Mouse (Mus musculus) megakaryocyte, embryonic 14.5 days (primary cell): ENCODE data around the gene Brsk1. TPM values are rescaled to one million over a fixed set of nuclear protein-coding genes. Genes with fewer than 3 reads are reported as not detected.

Source experiments
- H3K27me3 ChIP-seq: replicated peaks from 2 replicates; pipeline ENCODE3; 2012; ENCODE audit warnings: inconsistent platforms
- H3K36me3 ChIP-seq: replicated peaks from 2 replicates; pipeline ENCODE3; 2012; ENCODE audit warnings: low read length, inconsistent platforms, mixed read lengths
- H3K4me1 ChIP-seq: 2 replicates; pipeline ENCODE4 v1.6.1; 2012; ENCODE audit warnings: inconsistent platforms
- H3K4me3 ChIP-seq: replicated peaks from 2 replicates; pipeline ENCODE3; 2012; ENCODE audit warnings: moderate library complexity, mild to moderate bottlenecking, inconsistent platforms
- H3K9me3 ChIP-seq: 2 replicates; pipeline ENCODE4 v1.6.1; 2012; ENCODE audit warnings: inconsistent platforms
- FLI1 ChIP-seq: IDR thresholded peaks from 2 replicates; pipeline ENCODE4 v1.6.1; 2012; ENCODE audit warnings: low read length, inconsistent platforms, mixed read lengths
- GATA1 ChIP-seq: IDR thresholded peaks from 3 replicates; pipeline ENCODE4 v1.6.1; 2012; ENCODE audit warnings: mixed read lengths, low read length, inconsistent platforms, borderline replicate concordance
- polyA plus RNA-seq: library from polyadenylated mRNA; stranded (reverse); fragments of >175 nt; gene quantifications from 2 replicates; pipeline ENCODE4 v1.2.3, GENCODE M21; 2012; ENCODE audit warnings: low replicate concordance; ENCODE audit not compliant: insufficient read depth

Gene Brsk1
- polyA plus RNA-seq, 1 experiment = 0.08 TPM

- no peaks in the 10 kb centered on the region for H3K9me3 ChIP-seq
- TF ChIP-seq FLI1 (no peak), GATA1 (no peak)
- H3K27me3 ChIP-seq = no peaks in the 10 kb centered on the region
- H3K4me3 ChIP-seq = peak overlapping the region; percentile 98
- peaks cover 78% of the 10 kb centered on the region for H3K4me1 ChIP-seq
- peaks cover 49% of the 10 kb centered on the region for H3K36me3 ChIP-seq
Observed at GRCm38 (mm10) chr7:4654221-4654620, 36.2 kb upstream of the Brsk1 start.

GRCm38 (mm10) chr7:4655393-4655792, 35.0 kb upstream of the Brsk1 start:
- Histone ChIP-seq H3K9me3 (no peaks in the 10 kb centered on the region), H3K36me3 (peaks cover 50% of the 10 kb centered on the region), H3K4me1 (peaks cover 83% of the 10 kb centered on the region), H3K4me3 (peak overlapping the region; percentile 98), H3K27me3 (no peaks in the 10 kb centered on the region)
- TF ChIP-seq FLI1 (no peak), GATA1 (no peak)

DNA sequence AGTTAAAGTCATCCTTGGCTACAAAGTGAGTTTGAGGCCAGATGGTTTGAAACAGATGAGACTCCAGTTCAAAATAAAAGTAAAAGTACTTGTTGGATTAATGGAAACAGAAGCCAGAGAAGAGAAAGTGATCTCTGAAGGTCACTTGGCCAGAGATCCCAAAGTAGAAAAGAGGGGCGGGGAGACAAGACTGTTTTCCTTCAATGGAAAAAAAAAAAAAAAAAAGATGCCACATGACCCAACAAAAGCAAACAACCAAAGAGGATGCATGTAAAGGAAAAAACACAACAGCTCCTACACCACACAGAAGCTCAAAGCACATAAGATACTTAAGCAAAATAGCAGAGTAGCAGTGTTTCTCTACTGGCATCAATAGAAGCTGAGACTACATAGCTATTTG, 34.5 kb upstream of the Brsk1 start:
- TF ChIP-seq FLI1 (no peak), GATA1 (no peak)
- Histone ChIP-seq H3K4me1 (peaks cover 82% of the 10 kb centered on the region), H3K36me3 (peaks cover 55% of the 10 kb centered on the region), H3K4me3 (peak overlapping the region; percentile 98), H3K27me3 (no peaks in the 10 kb centered on the region), H3K9me3 (no peaks in the 10 kb centered on the region)

GRCm38 (mm10) chr7:4656818-4657217, 33.6 kb upstream of the Brsk1 start:
- Histone ChIP-seq H3K27me3 (no peaks in the 10 kb centered on the region), H3K4me3 (peak overlapping the region; percentile 98), H3K4me1 (peaks cover 77% of the 10 kb centered on the region), H3K9me3 (no peaks in the 10 kb centered on the region), H3K36me3 (peaks cover 51% of the 10 kb centered on the region)
- TF ChIP-seq GATA1 (no peak), FLI1 (no peak)

- Histone ChIP-seq H3K4me1 (peaks cover 69% of the 10 kb centered on the region), H3K27me3 (no peaks in the 10 kb centered on the region), H3K4me3 (peak overlapping the region; percentile 98), H3K36me3 (peaks cover 50% of the 10 kb centered on the region), H3K9me3 (no peaks in the 10 kb centered on the region)
- TF ChIP-seq FLI1 = no peak
- no peak for TF ChIP-seq GATA1
Observed at GRCm38 (mm10) chr7:4657521-4658127, 32.8 kb upstream of the Brsk1 start.

DNA sequence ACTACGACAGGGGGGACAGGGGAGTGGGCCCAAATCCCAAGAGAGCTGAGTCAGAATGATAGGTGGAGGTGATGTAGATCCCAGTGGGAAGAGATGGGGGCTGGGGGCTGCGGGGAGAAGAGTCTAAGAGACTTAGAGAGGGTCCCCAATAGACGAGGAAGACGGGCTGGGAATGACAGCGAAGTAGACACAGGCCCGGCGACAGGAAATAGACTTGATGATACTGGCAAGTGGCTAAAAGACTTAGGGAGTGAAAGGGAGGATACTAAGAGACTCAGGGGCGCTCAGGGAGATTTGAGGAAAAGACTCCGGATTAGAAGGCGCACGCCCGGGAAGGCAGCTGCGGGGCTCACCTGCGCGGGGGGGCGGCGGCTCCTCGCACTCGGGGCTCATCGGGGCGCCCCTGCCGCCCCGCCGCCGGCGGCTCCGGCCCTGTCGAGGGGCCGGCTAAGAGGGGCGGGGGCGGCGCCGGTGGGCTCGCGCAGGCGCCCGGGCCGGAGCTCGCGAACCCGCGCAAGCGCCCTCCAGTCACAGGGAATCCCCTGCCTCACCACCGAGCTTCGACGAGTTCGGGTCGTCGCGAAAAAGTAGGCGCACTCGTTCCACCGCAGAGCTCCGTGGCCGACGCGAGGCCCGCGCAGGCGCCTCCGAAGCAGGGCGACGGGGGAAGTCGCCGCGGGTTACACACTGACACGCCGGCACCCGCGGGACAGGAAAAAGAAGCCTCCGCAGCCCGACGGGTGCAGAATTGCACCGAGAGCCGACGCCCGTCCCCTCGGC, 32.1 kb upstream of the Brsk1 start:
- peaks cover 65% of the 10 kb centered on the region for H3K4me1 ChIP-seq
- no peak for TF ChIP-seq FLI1
- no peak for TF ChIP-seq GATA1
- no peaks in the 10 kb centered on the region for H3K9me3 ChIP-seq
- H3K27me3 ChIP-seq = no peaks in the 10 kb centered on the region
- peaks cover 46% of the 10 kb centered on the region for H3K36me3 ChIP-seq
- peak overlapping the region; percentile 98 for H3K4me3 ChIP-seq

DNA sequence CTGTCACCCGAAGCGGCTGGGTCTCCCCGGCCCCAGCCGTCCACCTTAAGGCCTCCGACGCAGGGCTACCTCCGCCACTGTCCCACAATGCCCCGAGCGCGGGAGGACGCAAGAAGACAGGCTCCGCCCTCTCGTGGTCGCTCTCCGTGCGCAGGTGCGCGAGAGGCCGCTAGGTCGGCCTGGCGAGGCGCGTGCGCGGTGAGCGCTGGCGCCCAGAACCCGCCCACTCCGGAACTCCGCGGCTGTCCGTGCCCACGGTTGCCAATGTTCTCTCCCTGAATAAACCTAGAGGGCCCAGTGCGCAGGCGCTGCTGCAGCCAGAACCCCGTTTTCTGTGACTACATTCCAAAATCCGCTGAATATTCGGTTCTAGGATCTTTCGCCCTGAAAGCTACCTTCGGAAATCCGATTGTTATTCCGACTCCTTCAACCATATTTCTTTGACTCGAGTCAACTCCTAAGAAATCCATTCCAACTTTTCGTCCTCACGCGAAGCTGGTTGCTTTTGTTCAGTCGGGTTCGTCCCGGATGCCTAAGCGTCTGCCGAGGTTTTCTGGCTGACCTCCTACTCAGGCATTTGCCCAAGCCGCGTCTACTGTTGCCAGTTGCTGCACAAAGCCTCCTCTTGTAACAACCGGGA, 31.4 kb upstream of the Brsk1 start, which contains the start of gene Ppp6r1:
Ppp6r1 (minus strand) TSS at position 108 of the 640 bp plus-strand sequence.
- Histone ChIP-seq H3K9me3 (no peaks in the 10 kb centered on the region), H3K4me1 (peaks cover 61% of the 10 kb centered on the region), H3K4me3 (peak within 1 kb of the TSS; percentile 98), H3K36me3 (peaks cover 46% of the 10 kb centered on the region), H3K27me3 (no peaks in the 10 kb centered on the region)
- TF ChIP-seq GATA1 (no peak), FLI1 (no peak)

GRCm38 (mm10) chr7:4659911-4660443, 30.4 kb upstream of the Brsk1 start:
- no peak for TF ChIP-seq GATA1
- TF ChIP-seq FLI1 = no peak
- peak overlapping the region; percentile 98 for H3K4me3 ChIP-seq

DNA sequence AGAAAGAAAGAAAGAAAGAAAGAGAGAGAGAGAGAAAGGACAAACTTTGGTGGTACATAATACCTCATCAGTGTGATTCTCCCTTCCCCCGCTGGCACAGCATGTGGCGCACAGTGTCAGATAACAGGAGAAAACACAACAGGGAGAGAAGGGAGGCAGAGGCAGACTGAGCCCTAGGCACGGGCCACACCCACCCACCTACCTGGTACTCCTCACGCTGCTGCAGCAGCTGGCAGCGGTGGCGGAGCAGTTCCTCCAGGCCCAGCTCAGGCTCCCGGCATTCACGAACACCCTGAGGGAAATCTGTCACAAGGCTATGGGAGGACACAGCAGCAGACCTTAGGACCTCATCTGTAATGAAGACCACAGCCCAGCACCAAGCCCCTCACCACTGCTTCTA, 27.2 kb upstream of the Brsk1 start:
- H3K4me1 ChIP-seq = peaks cover 26% of the 10 kb centered on the region
- TF ChIP-seq GATA1 (no peak), FLI1 (no peak)
- peaks cover 45% of the 10 kb centered on the region for H3K36me3 ChIP-seq
- no peaks in the 10 kb centered on the region for H3K27me3 ChIP-seq
- H3K9me3 ChIP-seq = no peaks in the 10 kb centered on the region
- no peak overlapping the region for H3K4me3 ChIP-seq

More at GRCm38 (mm10) chr7:4659911-4660443, 30.4 kb upstream of the Brsk1 start:
- Histone ChIP-seq H3K4me1 (peaks cover 51% of the 10 kb centered on the region), H3K27me3 (no peaks in the 10 kb centered on the region), H3K9me3 (no peaks in the 10 kb centered on the region), H3K36me3 (peaks cover 45% of the 10 kb centered on the region)
